Mouse (Mus musculus) stomach, embryonic 16.5 days (tissue): ENCODE measurements at regions not wholly inside any gene's neighbourhood (a gene's known extent, or its start where the extent isn't known, plus 50 kb on each side); places are given as distances from the start of the nearest gene placed in this dataset.

Experiments
- ATAC-seq: fragments of 200-750 bp; cut with Nextera tagmentation; 2 replicates; pipeline ENCODE4 v1.8.0; 2017; ENCODE audit warnings: moderate number of reproducible peaks, moderate TSS enrichment; ENCODE audit not compliant: insufficient read depth, low FRiP score
- H3K27ac ChIP-seq: fragments of 300-500 bp; sonication (generic); 2 replicates; pipeline ENCODE4 v1.5.1; 2014; ENCODE audit warnings: low read length
- H3K27me3 ChIP-seq: fragments of 300-500 bp; sonication (generic); 2 replicates; pipeline ENCODE4 v1.6.1; 2014; ENCODE audit warnings: low read length, control low read depth, mixed read lengths; ENCODE audit not compliant: control insufficient read depth, insufficient read depth
- H3K36me3 ChIP-seq: fragments of 300-500 bp; sonication (generic); 2 replicates; pipeline ENCODE4 v1.6.1; 2014; ENCODE audit warnings: low read length; ENCODE audit not compliant: control insufficient read depth, insufficient read depth
- H3K4me1 ChIP-seq: fragments of 300-500 bp; sonication (generic); 2 replicates; pipeline ENCODE4 v1.6.1; 2014; ENCODE audit warnings: low read length, control low read depth, mixed read lengths; ENCODE audit not compliant: control insufficient read depth, insufficient read depth
- H3K4me2 ChIP-seq: fragments of 300-500 bp; sonication (generic); 2 replicates; pipeline ENCODE4 v1.6.1; 2014; ENCODE audit warnings: low read depth, low read length, mixed read lengths
- H3K4me3 ChIP-seq: fragments of 300-500 bp; sonication (generic); replicated peaks from 2 replicates; pipeline ENCODE4 v1.5.1; 2014; ENCODE audit warnings: mild to moderate bottlenecking, low read length
- H3K9ac ChIP-seq: fragments of 300-500 bp; sonication (generic); 2 replicates; pipeline ENCODE4 v1.6.1; 2014; ENCODE audit warnings: low read length
- H3K9me3 ChIP-seq: fragments of 300-500 bp; sonication (generic); replicated peaks from 2 replicates; pipeline ENCODE4 v1.6.1; 2016; ENCODE audit warnings: low read length, control low read depth; ENCODE audit not compliant: control insufficient read depth
- whole genome bisulfite sequencing: fragments of 180-500 bp; shearing (Covaris S2); extraction: QIAGEN DNeasy Blood & Tissue Kit; methylation state at CpG from one replicate; pipeline ENCODE4 v1.1.7; 2014; 5-methylcytosine and 5-hydroxymethylcytosine counted together

DNA sequence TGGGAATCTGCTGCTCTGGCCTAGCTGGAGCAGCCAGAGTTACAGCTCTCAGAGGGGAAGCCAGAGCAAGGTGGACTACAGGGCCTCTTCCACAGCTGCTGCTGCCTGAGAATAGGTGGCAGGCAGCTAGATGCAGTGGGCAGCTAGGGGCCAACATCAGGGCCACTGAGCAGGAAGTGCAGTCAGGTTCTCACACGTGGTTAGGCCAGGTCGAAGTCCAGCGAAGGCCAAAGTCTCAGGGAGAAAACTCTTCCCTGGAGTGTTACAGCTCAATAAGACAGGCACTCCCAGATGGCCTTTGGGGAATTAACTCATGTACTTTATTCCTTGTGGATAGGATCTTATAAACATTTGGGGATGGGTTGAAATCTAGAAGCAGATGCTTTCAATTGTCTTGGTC, 192.7 kb upstream of the Nlrp1b start:
- WGBS = 63% methylated on average over 3 of the region's 3 CpGs
- Histone ChIP-seq H3K4me3 (no peak overlapping the region), H3K9me3 (no peaks in the 10 kb centered on the region), H3K36me3 (no peaks in the 10 kb centered on the region), H3K27me3 (no peaks in the 10 kb centered on the region), H3K4me1 (no peaks in the 10 kb centered on the region), H3K27ac (no peak overlapping the region), H3K9ac (no peak overlapping the region), H3K4me2 (no peak overlapping the region)
- ATAC-seq = no peak

GRCm38 (mm10) chr11:71424879-71425278, 194.3 kb upstream of the Nlrp1b start:
- Histone ChIP-seq H3K4me1 (no peaks in the 10 kb centered on the region), H3K27me3 (no peaks in the 10 kb centered on the region), H3K27ac (no peak overlapping the region), H3K36me3 (no peaks in the 10 kb centered on the region), H3K4me2 (no peak overlapping the region), H3K9me3 (no peaks in the 10 kb centered on the region), H3K9ac (no peak overlapping the region), H3K4me3 (no peak overlapping the region)
- WGBS = 82% methylated on average over 5 of the region's 5 CpGs
- no peak for ATAC-seq

GRCm38 (mm10) chr11:71429739-71430138, 199.2 kb upstream of the Nlrp1b start:
- H3K27me3 ChIP-seq = no peaks in the 10 kb centered on the region
- no peak overlapping the region for H3K4me2 ChIP-seq
- WGBS = 63% methylated on average over 22 of the region's 22 CpGs
- no peaks in the 10 kb centered on the region for H3K4me1 ChIP-seq
- ATAC-seq = no peak
- no peaks in the 10 kb centered on the region for H3K36me3 ChIP-seq
- H3K27ac ChIP-seq = no peak overlapping the region
- no peak overlapping the region for H3K4me3 ChIP-seq
- no peaks in the 10 kb centered on the region for H3K9me3 ChIP-seq
- H3K9ac ChIP-seq = no peak overlapping the region

DNA sequence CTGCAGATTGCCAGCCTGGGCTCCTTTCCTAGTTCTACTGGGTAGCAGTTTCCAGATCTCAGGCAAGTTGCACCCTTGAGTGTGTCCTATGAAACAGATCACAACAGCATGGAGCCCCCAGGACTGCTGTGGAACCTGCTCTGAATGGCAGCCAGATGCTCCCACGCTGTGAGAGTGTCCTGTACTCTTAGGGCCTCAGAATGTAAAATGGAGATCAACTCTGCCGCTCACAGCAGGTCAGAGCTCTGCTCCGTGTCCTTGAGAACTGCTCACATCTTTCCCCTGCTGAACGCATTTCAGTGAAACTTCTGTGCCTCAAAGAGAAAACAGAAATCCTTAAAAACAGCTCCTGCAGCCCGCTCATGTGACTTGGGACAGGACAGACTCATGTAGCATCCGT, 203.7 kb upstream of the Nlrp1b start:
- WGBS = 63% methylated on average over 6 of the region's 6 CpGs
- no peak overlapping the region for H3K4me3 ChIP-seq

DNA sequence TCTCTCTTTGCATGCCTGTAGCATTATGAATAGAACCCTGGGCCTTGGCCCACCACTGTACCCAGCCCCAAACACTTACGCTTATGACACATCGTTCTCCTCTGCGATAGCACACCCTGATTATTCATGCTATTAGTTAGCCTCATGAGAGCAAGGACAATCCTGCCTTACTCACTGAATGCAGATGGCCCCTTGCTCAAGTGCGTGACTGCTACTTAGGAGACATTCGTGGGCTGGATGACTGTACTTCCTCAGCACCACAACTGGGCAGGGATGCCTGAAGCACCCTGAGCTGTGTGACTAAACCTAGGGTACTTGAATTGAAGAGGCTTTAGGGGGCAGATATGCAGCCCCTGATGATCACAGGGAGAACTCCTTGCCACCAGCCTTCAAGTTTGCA, 204.4 kb upstream of the Nlrp1b start:
- Histone ChIP-seq H3K36me3 (no peaks in the 10 kb centered on the region), H3K27ac (no peak overlapping the region), H3K4me3 (no peak overlapping the region), H3K4me2 (no peak overlapping the region), H3K9ac (no peak overlapping the region), H3K9me3 (no peaks in the 10 kb centered on the region), H3K4me1 (no peaks in the 10 kb centered on the region), H3K27me3 (0 out of 2 replicates have a peak, but pooled peaks cover 2% of the 10 kb centered on the region)
- ATAC-seq = no peak
- WGBS = 81% methylated on average over 5 of the region's 5 CpGs

More for the DNA sequence above, 203.7 kb upstream of the Nlrp1b start:
- Histone ChIP-seq H3K27me3 (0 out of 2 replicates have a peak, but pooled peaks cover 2% of the 10 kb centered on the region), H3K9ac (no peak overlapping the region), H3K27ac (no peak overlapping the region), H3K4me1 (no peaks in the 10 kb centered on the region), H3K36me3 (no peaks in the 10 kb centered on the region), H3K9me3 (no peaks in the 10 kb centered on the region), H3K4me2 (no peak overlapping the region)
- no peak for ATAC-seq

- Histone ChIP-seq H3K9me3 (no peaks in the 10 kb centered on the region), H3K27ac (no peak overlapping the region), H3K36me3 (no peaks in the 10 kb centered on the region), H3K4me1 (no peaks in the 10 kb centered on the region), H3K4me2 (no peak overlapping the region), H3K4me3 (no peak overlapping the region), H3K9ac (no peak overlapping the region), H3K27me3 (0 out of 2 replicates have a peak, but pooled peaks cover 2% of the 10 kb centered on the region)
- no peak for ATAC-seq
- 60% methylated on average over 8 of the region's 8 CpGs for WGBS
Measured at GRCm38 (mm10) chr11:71435745-71436144, 205.2 kb upstream of the Nlrp1b start.

- H3K36me3 ChIP-seq = no peaks in the 10 kb centered on the region
- H3K4me3 ChIP-seq = no peak overlapping the region
- no peak for ATAC-seq
- H3K27me3 ChIP-seq = 0 out of 2 replicates have a peak, but pooled peaks cover 2% of the 10 kb centered on the region
- no peaks in the 10 kb centered on the region for H3K4me1 ChIP-seq
- H3K27ac ChIP-seq = no peak overlapping the region
- no peaks in the 10 kb centered on the region for H3K9me3 ChIP-seq
- H3K4me2 ChIP-seq = no peak overlapping the region
- 77% methylated on average over 1 of the region's 1 CpGs for WGBS
- no peak overlapping the region for H3K9ac ChIP-seq
Measured at GRCm38 (mm10) chr11:71436335-71436734, 205.8 kb upstream of the Nlrp1b start.

GRCm38 (mm10) chr11:71436801-71437200, 206.3 kb upstream of the Nlrp1b start:
- 45% methylated on average over 2 of the region's 2 CpGs for WGBS
- ATAC-seq = no peak
- Histone ChIP-seq H3K4me3 (no peak overlapping the region), H3K36me3 (no peaks in the 10 kb centered on the region), H3K27ac (no peak overlapping the region), H3K4me2 (no peak overlapping the region), H3K9me3 (no peaks in the 10 kb centered on the region), H3K9ac (no peak overlapping the region), H3K27me3 (0 out of 2 replicates have a peak, but pooled peaks cover 2% of the 10 kb centered on the region), H3K4me1 (no peaks in the 10 kb centered on the region)

GRCm38 (mm10) chr11:71439871-71440270, 209.3 kb upstream of the Nlrp1b start:
- H3K9ac ChIP-seq = no peak overlapping the region
- no peaks in the 10 kb centered on the region for H3K4me1 ChIP-seq
- no peak overlapping the region for H3K4me2 ChIP-seq
- H3K27ac ChIP-seq = no peak overlapping the region
- ATAC-seq = no peak
- no peaks in the 10 kb centered on the region for H3K36me3 ChIP-seq
- H3K27me3 ChIP-seq = 0 out of 2 replicates have a peak, but pooled peaks cover 2% of the 10 kb centered on the region
- H3K4me3 ChIP-seq = no peak overlapping the region
- H3K9me3 ChIP-seq = no peaks in the 10 kb centered on the region
- 6% methylated on average over 17 of the region's 17 CpGs for WGBS

DNA sequence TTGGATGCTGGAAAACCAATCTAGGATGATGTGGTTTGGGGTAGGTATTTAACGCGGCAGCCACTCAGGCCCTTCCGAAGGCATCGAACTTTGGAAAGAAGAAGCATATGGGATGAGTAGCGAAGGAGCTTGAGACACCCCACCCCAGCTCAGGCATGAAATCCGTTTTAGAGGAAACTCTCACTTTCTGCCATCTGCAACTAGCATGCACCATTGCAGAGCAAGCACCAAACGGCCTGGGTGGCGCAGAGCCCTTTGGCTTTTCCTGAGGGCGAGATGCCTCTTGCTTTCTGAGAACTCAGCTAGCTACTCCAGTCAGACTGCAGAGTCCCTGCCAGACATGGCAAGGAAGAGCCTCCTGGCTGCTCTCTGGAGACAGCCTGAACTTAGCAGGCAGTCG, 209.9 kb upstream of the Nlrp1b start:
- 57% methylated on average over 10 of the region's 10 CpGs for WGBS
- Histone ChIP-seq H3K27ac (no peak overlapping the region), H3K27me3 (0 out of 2 replicates have a peak, but pooled peaks cover 2% of the 10 kb centered on the region), H3K9me3 (no peaks in the 10 kb centered on the region), H3K4me3 (no peak overlapping the region), H3K4me2 (no peak overlapping the region), H3K36me3 (no peaks in the 10 kb centered on the region), H3K4me1 (no peaks in the 10 kb centered on the region), H3K9ac (no peak overlapping the region)
- ATAC-seq = no peak
